ENCODE assay signal across 8 mouse cellular contexts in genomic region chr14:25459998-25460800, GRCm38 (mm10). TPM values are rescaled to one million over a fixed set of nuclear protein-coding genes. Genes with fewer than 3 reads are reported as not detected.
DNase-seq lines count a peak whose midpoint lies in the region; ATAC-seq and TF ChIP-seq lines count a peak whose summit lies in the region.

No protein-coding gene starts in this region.

- H3K9ac ChIP-seq in lung, embryonic 16.5 days (ENCODE audit: low read length) = peak overlapping the region; percentile 98

- no peaks in the 10 kb centered on the region for H3K27me3 ChIP-seq in kidney, adult 2 months (replicated peaks; ENCODE audit: control insufficient read depth, insufficient read depth, low read length)
- H3K27me3 ChIP-seq in lung, embryonic 16.5 days (ENCODE audit: control insufficient read depth, insufficient read depth, low read depth, low read length) = no peaks in the 10 kb centered on the region

- peak overlapping the region; percentile 97 for H3K27ac ChIP-seq in kidney, adult 2 months (ENCODE audit: insufficient read depth, low read depth, low read length)
- H3K27ac ChIP-seq in lung, embryonic 16.5 days (ENCODE audit: low read length) = peak overlapping the region; percentile 100

- ATAC-seq in lung, embryonic 16.5 days (ENCODE audit: low read depth) = peak; percentile 1; the same call in 1 of the 2 replicates

- no peaks in the 10 kb centered on the region for H3K36me3 ChIP-seq in kidney, adult 2 months (ENCODE audit: control insufficient read depth, insufficient read depth, low read length)
- no peaks in the 10 kb centered on the region for H3K36me3 ChIP-seq in lung, embryonic 16.5 days (ENCODE audit: control insufficient read depth, insufficient read depth, low read length)

- DNase-seq in right cerebral cortex, adult 18-20 months = peak; percentile 24
- no peak for DNase-seq in right cerebral cortex, postnatal 14 days
- peak; percentile 78 to 80 for DNase-seq in cerebellum, postnatal 25 days
- peak; percentile 82 for DNase-seq in heart, adult 8-10 months (ENCODE audit: low spot score)
- peak; percentile 87 for DNase-seq in kidney, adult 2 months
- DNase-seq in ovary, adult 18-20 months (ENCODE audit: low spot score) = peak; percentile 55
- DNase-seq in urinary bladder, postnatal 14 days (ENCODE audit: low spot score) = peak; percentile 63

- TF ChIP-seq CTCF in kidney, adult 2 months (conservative IDR thresholded peaks at IDR 0.05; ENCODE audit: insufficient read depth, insufficient read length, low read depth, low read length) = no peak

- H3K4me1 ChIP-seq in kidney, adult 2 months (ENCODE audit: control insufficient read depth, insufficient read depth, low read length) = peaks cover 33% of the 10 kb centered on the region
- H3K4me1 ChIP-seq in lung, embryonic 16.5 days (replicated peaks; ENCODE audit: control insufficient read depth, insufficient read depth, low read length) = peaks cover 44% of the 10 kb centered on the region

- H3K9me3 ChIP-seq in lung, embryonic 16.5 days (ENCODE audit: control insufficient read depth, low read length) = no peaks in the 10 kb centered on the region

- H3K4me3 ChIP-seq in kidney, adult 2 months (ENCODE audit: insufficient read depth, low read depth, low read length) = peak overlapping the region; percentile 97
- H3K4me3 ChIP-seq in lung, embryonic 16.5 days (ENCODE audit: low read length) = peak overlapping the region; percentile 97

- WGBS in kidney, adult 2 months = under 1% methylated on average over 60 of the region's 63 CpGs
- WGBS in lung, embryonic 16.5 days = under 1% methylated on average over 58 of the region's 63 CpGs

- peak overlapping the region; percentile 90 for H3K4me2 ChIP-seq in lung, embryonic 16.5 days (ENCODE audit: low read depth, low read length)

- peak; percentile 13 for TF ChIP-seq POLR2A in kidney, adult 2 months (IDR thresholded peaks at IDR 0.05; ENCODE audit: low read depth, low read length)

RNA-seq across cellular contexts. Expression of gene Zmiz1, which starts 1.2 kb away (rescaled TPM):
- 10 to 100 TPM; 34.7 to 44.1 (median 40.4) TPM for total RNA-seq in heart, adult 8-10 months (2022)
- 37.8 and 42.6 TPM in 2 replicates for polyA plus RNA-seq in kidney, adult 2 months (2012; rRNA removed)
- polyA plus RNA-seq in lung, embryonic 16.5 days (2015; fragmentation: Nextera tagmentation; extraction: Ambion mirVana) = 20.4 and 22.4 TPM in 2 replicates
